ENCODE assay signal across 17 mouse cellular contexts in genomic region chr11:57631805-57632485, GRCm38 (mm10). TPM values are rescaled to one million over a fixed set of nuclear protein-coding genes. Genes with fewer than 3 reads are reported as not detected.
DNase-seq lines count a peak whose midpoint lies in the region.
"Had no signal": no experiment of that assay in that cellular context is flagged by ENCODE, and none has a peak within 500 bp of the region (broad histone marks: within the 10 kb centered on the region; RNA-seq: fewer than 3 reads in every experiment).

No protein-coding gene starts in this region.

- intact Hi-C loops in heart, postnatal 10 days (cut with DNase I) = no loop called here

- peak; percentile 13 to 53 for DNase-seq in adrenal gland, adult (ENCODE audit: inconsistent age in 2 of 2, low spot score in 1 of 2)
- no peak for DNase-seq in adrenal gland, postnatal 4 days (ENCODE audit: low spot score in 2 of 2)
- peak; percentile 81 for DNase-seq in heart, adult 11 months
- no peak for DNase-seq in heart, postnatal 10 days
- DNase-seq in kidney, postnatal 10 days = peak; percentile 38
- no peak for DNase-seq in kidney, postnatal 36 days
- peak; percentile 50 for DNase-seq in testis, postnatal 10 days (ENCODE audit: low spot score)
- no peak for DNase-seq in testis, postnatal 14 days (ENCODE audit: low spot score)
- DNase-seq: adrenal gland, postnatal 25 days; cerebellum, adult 9-11 months; forebrain, postnatal 0 days; heart, adult 18-20 months; heart, postnatal 36 days; left cerebral cortex, postnatal 4 days; lung, adult 18-20 months; lung, postnatal 14 days; thymus, adult 18-20 months had no signal

RNA-seq across cellular contexts. Expression of gene Galnt10, which starts 13.3 kb away (rescaled TPM):
- 10 to 100 TPM; 44.5 to 46.2 TPM for total RNA-seq in adrenal gland, postnatal 4 days (2021)
- total RNA-seq in heart, postnatal 10 days (2021) = 10 to 100 TPM; 12.2 to 13.0 TPM

Comparison
In these comparisons a context has a peak if more than half of its experiments do, and no peak if none do; other contexts are left out.
1. DNase-seq: peak in adrenal gland, adult (2 of 2), heart, adult 11 months (single experiment), kidney, postnatal 10 days (single experiment) and testis, postnatal 10 days (single experiment); none in adrenal gland, postnatal 4 days (0 of 2), heart, postnatal 10 days (0 of 2), kidney, postnatal 36 days (0 of 2) and testis, postnatal 14 days (single experiment).